Mouse (Mus musculus) mouse embryonic stem cell (cell line): ENCODE results near the gene Zmynd10.
"Not testable (repeated sequence)": the region's sequence is repeated elsewhere in the genome, so short reads cannot be mapped to it uniquely, and the experiment has no call there.

Experiments used
- in situ Hi-C, 2 experiments: fragments of 300-500 bp; cut with MboI; formaldehyde crosslinking; loops; 1 replicate in 1 of 2; 3 replicates in 1 of 2; pipeline ENCODE4 v1.14.3; 2019 to 2020; ENCODE audit warnings: low sequenced_read_pairs in 2 of 2, low pct_unique_long_range_greater_than_20kb in 1 of 2, mixed read lengths in 1 of 2; ENCODE audit not compliant: unreplicated experiment in 1 of 2

The Zmynd10 gene

GRCm38 (mm10) chr9:107551890-107552355 is 4.8 kb downstream of the Zmynd10 start:
- in situ Hi-C loops, result no loop called here

- in situ Hi-C loops, result no loop called here
Observed at GRCm38 (mm10) chr9:107552690-107553393, 5.7 kb downstream of the Zmynd10 start.

GRCm38 (mm10) chr9:107553541-107554318 is 6.6 kb downstream of the Zmynd10 start:
- in situ Hi-C loops, result no loop called here

- in situ Hi-C loops, result no loop called here
Observed at GRCm38 (mm10) chr9:107554319-107554825, 7.3 kb downstream of the Zmynd10 start.

GRCm38 (mm10) chr9:107555031-107555457 is 7.9 kb downstream of the Zmynd10 start:
- in situ Hi-C loops, result loop anchor here in 1 of 2 experiments (5.0 kb wide), 1 partner anchor 87 kb away; no protein-coding TSS in a partner anchor

GRCm38 (mm10) chr9:107555701-107556100 is 8.6 kb downstream of the Zmynd10 start:
- in situ Hi-C loops, result loop anchor here in 1 of 2 experiments (5.0 kb wide), 1 partner anchor 87 kb away; no protein-coding TSS in a partner anchor

GRCm38 (mm10) chr9:107556346-107556745 is 9.2 kb downstream of the Zmynd10 start:
- in situ Hi-C loops, result loop anchor here in 1 of 2 experiments (5.0 kb wide), 1 partner anchor 86 kb away; no protein-coding TSS in a partner anchor

- in situ Hi-C loops, result no loop called here
Observed at GRCm38 (mm10) chr9:107563029-107563581, 16.0 kb downstream of the Zmynd10 start, which contains the start of gene Tusc2. TSS of gene Tusc2 (plus strand) at chr9:107563255.

GRCm38 (mm10) chr9:107565556-107565955 is 18.5 kb downstream of the Zmynd10 start:
- in situ Hi-C loops, result not testable (repeated sequence)

- in situ Hi-C loops, result no loop called here
Observed at GRCm38 (mm10) chr9:107566041-107566709, 19.1 kb downstream of the Zmynd10 start.

GRCm38 (mm10) chr9:107566855-107567254 is 19.8 kb downstream of the Zmynd10 start:
- in situ Hi-C loops, result no loop called here

GRCm38 (mm10) chr9:107567702-107568319 is 20.7 kb downstream of the Zmynd10 start, which contains the start of gene Hyal2:
TSS of gene Hyal2 (plus strand) at chr9:107567945.
- in situ Hi-C loops, result no loop called here

GRCm38 (mm10) chr9:107568331-107569261 is 21.5 kb downstream of the Zmynd10 start:
- in situ Hi-C loops, result no loop called here

- in situ Hi-C loops, result no loop called here
Observed at GRCm38 (mm10) chr9:107569270-107569669, 22.2 kb downstream of the Zmynd10 start.

GRCm38 (mm10) chr9:107570016-107570415 is 22.9 kb downstream of the Zmynd10 start:
- in situ Hi-C loops, result no loop called here

GRCm38 (mm10) chr9:107570845-107571244 is 23.7 kb downstream of the Zmynd10 start:
- in situ Hi-C loops, result no loop called here
